Mouse (Mus musculus) MEL (cell line): ENCODE results near the gene Acta1.

Source experiments
- POLR2A ChIP-seq, 2 experiments: IDR thresholded peaks; 2 replicates each; pipeline ENCODE4 v1.6.1; 2011 to 2012; ENCODE audit warnings: low read length in 2 of 2, mild to moderate bottlenecking in 2 of 2, control low read depth in 1 of 2, improper control_type of control experiment in 1 of 2, low read depth in 1 of 2, moderate library complexity in 1 of 2; ENCODE audit not compliant: control insufficient read depth in 1 of 2, insufficient read depth in 1 of 2, poor library complexity in 1 of 2
- SMC3 ChIP-seq: IDR thresholded peaks from 2 replicates; pipeline ENCODE4 v1.6.1; 2011; ENCODE audit warnings: low read depth, low read length, improper control_type of control experiment
- TAL1 ChIP-seq: IDR thresholded peaks from 2 replicates; pipeline ENCODE4 v1.6.1; 2012; ENCODE audit warnings: mild to moderate bottlenecking, inconsistent platforms, low read length, moderate library complexity, mixed read lengths
- TCF12 ChIP-seq: IDR thresholded peaks from 2 replicates; pipeline ENCODE4 v1.6.1; 2014; ENCODE audit warnings: low read depth, mild to moderate bottlenecking, inconsistent platforms, low read length, improper control_type of control experiment, moderate library complexity
- USF2 ChIP-seq, 2 experiments: IDR thresholded peaks; 2 replicates each; pipeline ENCODE4 v1.6.1; 2011 to 2012; ENCODE audit warnings: improper control_type of control experiment in 2 of 2, low read length in 2 of 2, borderline replicate concordance in 1 of 2, inconsistent platforms in 1 of 2, low read depth in 1 of 2, mild to moderate bottlenecking in 1 of 2; ENCODE audit not compliant: insufficient read depth in 1 of 2

DNA sequence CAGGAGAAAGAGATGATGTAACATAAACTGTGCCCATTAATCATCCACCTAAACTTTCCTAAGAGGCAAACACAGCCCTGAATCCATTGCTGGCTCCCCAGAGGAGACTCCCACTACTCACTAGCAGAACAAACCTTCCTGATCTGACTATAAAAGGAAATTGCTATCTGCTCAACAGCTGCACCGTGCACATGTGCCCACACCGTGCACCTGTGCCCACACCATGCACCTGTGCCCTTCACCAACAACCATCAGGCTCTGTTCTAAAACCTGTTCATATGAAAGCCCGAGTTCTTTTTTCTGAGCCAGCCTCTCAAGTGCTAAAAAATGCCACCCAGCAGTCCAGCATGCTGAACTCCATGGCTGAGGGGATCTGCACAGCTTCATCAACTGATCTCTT, 20.1 kb upstream of the Acta1 start:
- no peak for TF ChIP-seq SMC3
- no peak for TF ChIP-seq USF2 (IDR thresholded peaks at IDR 0.05; ENCODE audit: borderline replicate concordance in 1 of 2, insufficient read depth in 1 of 2, low read depth in 1 of 2, low read length in 2 of 2)
- TF ChIP-seq TCF12 = no peak
- no peak for TF ChIP-seq TAL1
- TF ChIP-seq POLR2A (IDR thresholded peaks at IDR 0.05; ENCODE audit: control insufficient read depth in 1 of 2, insufficient read depth in 1 of 2, low read depth in 1 of 2, low read length in 2 of 2, poor library complexity in 1 of 2) = 0 out of 4 replicates have a peak, but pooled peaks of 1 of the 2 experiments have one; percentile 23
